Mouse (Mus musculus): Measurements from ENCODE around the gene Camsap2. TPM values are rescaled to one million over a fixed set of nuclear protein-coding genes. Genes with fewer than 3 reads are reported as not detected.

The Camsap2 gene
- polyA plus RNA-seq, 1 experiment from 2014 or later, result 8.6 TPM

GRCm38 (mm10) chr1:136244469-136244868 lies 101.4 kb downstream of the Camsap2 start:
- TF ChIP-seq CTCF (IDR thresholded peaks at IDR 0.05; ENCODE audit: low read depth), result no peak
- H3K9me3 ChIP-seq (replicated peaks; ENCODE audit: low read length), result no peaks in the 10 kb centered on the region
- no peak overlapping the region for H3K4me2 ChIP-seq (ENCODE audit: low read length)
- ATAC-seq (replicated peaks; ENCODE audit: low FRiP score, low read depth) (no peak), DNase-seq (ENCODE audit: low spot score) (no peak)
- no peak overlapping the region for H3K9ac ChIP-seq (ENCODE audit: low read depth, low read length)
- no peaks in the 10 kb centered on the region for H3K27me3 ChIP-seq (ENCODE audit: insufficient read depth, low read length)
- no peaks in the 10 kb centered on the region for H3K36me3 ChIP-seq (ENCODE audit: insufficient read depth, low read length)
- no peak overlapping the region for H3K4me3 ChIP-seq (replicated peaks; ENCODE audit: low read depth, low read length)
- H3K4me1 ChIP-seq (replicated peaks; ENCODE audit: insufficient read depth, low read length), result no peaks in the 10 kb centered on the region
- H3K27ac ChIP-seq, result no peak overlapping the region
- WGBS, result 80% methylated on average over 5 of the region's 5 CpGs

- no peak for TF ChIP-seq CTCF (IDR thresholded peaks at IDR 0.05; ENCODE audit: low read depth)
- no peak overlapping the region for H3K9ac ChIP-seq (ENCODE audit: low read depth, low read length)
- H3K4me2 ChIP-seq (ENCODE audit: low read length), result no peak overlapping the region
- 90% methylated on average over 7 of the region's 7 CpGs for WGBS
- no peak for ATAC-seq (replicated peaks; ENCODE audit: low FRiP score, low read depth)
- no peaks in the 10 kb centered on the region for H3K27me3 ChIP-seq (ENCODE audit: insufficient read depth, low read length)
- H3K9me3 ChIP-seq (replicated peaks; ENCODE audit: low read length), result no peaks in the 10 kb centered on the region
- no peak for DNase-seq (ENCODE audit: low spot score)
- H3K36me3 ChIP-seq (ENCODE audit: insufficient read depth, low read length), result no peaks in the 10 kb centered on the region
- no peak overlapping the region for H3K4me3 ChIP-seq (replicated peaks; ENCODE audit: low read depth, low read length)
- no peaks in the 10 kb centered on the region for H3K4me1 ChIP-seq (replicated peaks; ENCODE audit: insufficient read depth, low read length)
- H3K27ac ChIP-seq, result no peak overlapping the region
Measured at GRCm38 (mm10) chr1:136241801-136242200, 104.1 kb downstream of the Camsap2 start.

- H3K9ac ChIP-seq (ENCODE audit: low read depth, low read length), result no peak overlapping the region
- no peak for DNase-seq (ENCODE audit: low spot score)
- no peaks in the 10 kb centered on the region for H3K9me3 ChIP-seq (replicated peaks; ENCODE audit: low read length)
- H3K4me1 ChIP-seq (replicated peaks; ENCODE audit: insufficient read depth, low read length), result no peaks in the 10 kb centered on the region
- H3K27me3 ChIP-seq (ENCODE audit: insufficient read depth, low read length), result no peaks in the 10 kb centered on the region
- no peaks in the 10 kb centered on the region for H3K36me3 ChIP-seq (ENCODE audit: insufficient read depth, low read length)
- WGBS, result 91% methylated on average over 4 of the region's 4 CpGs
- no peak for ATAC-seq (replicated peaks; ENCODE audit: low FRiP score, low read depth)
- H3K4me3 ChIP-seq (replicated peaks; ENCODE audit: low read depth, low read length), result no peak overlapping the region
- H3K27ac ChIP-seq, result no peak overlapping the region
- H3K4me2 ChIP-seq (ENCODE audit: low read length), result no peak overlapping the region
- TF ChIP-seq CTCF (IDR thresholded peaks at IDR 0.05; ENCODE audit: low read depth), result no peak
Measured at GRCm38 (mm10) chr1:136238495-136238894, 107.4 kb downstream of the Camsap2 start.

- Histone ChIP-seq H3K9me3 (replicated peaks; ENCODE audit: low read length) (no peaks in the 10 kb centered on the region), H3K27ac (no peak overlapping the region; the same call in 1 of the 2 replicates), H3K36me3 (ENCODE audit: insufficient read depth, low read length) (no peaks in the 10 kb centered on the region), H3K9ac (ENCODE audit: low read depth, low read length) (peak overlapping the region; percentile 27; the same call in 1 of the 2 replicates), H3K4me1 (replicated peaks; ENCODE audit: insufficient read depth, low read length) (peaks cover 11% of the 10 kb centered on the region; the same call in 1 of the 2 replicates), H3K4me2 (ENCODE audit: low read length) (peak overlapping the region; percentile 82), H3K27me3 (ENCODE audit: insufficient read depth, low read length) (no peaks in the 10 kb centered on the region), H3K4me3 (replicated peaks; ENCODE audit: low read depth, low read length) (peak overlapping the region; percentile 54)
- TF ChIP-seq CTCF (IDR thresholded peaks at IDR 0.05; ENCODE audit: low read depth), result peak; percentile 65
- 5% methylated on average over 9 of the region's 9 CpGs for whole genome bisulfite sequencing
- ATAC-seq (replicated peaks; ENCODE audit: low FRiP score, low read depth) (no peak), DNase-seq (ENCODE audit: low spot score) (no peak)
Measured at GRCm38 (mm10) chr1:136234595-136235092, 111.3 kb downstream of the Camsap2 start.

GRCm38 (mm10) chr1:136233892-136234594 lies 111.9 kb downstream of the Camsap2 start, which contains the start of gene Inava:
Inava (minus strand) TSS chr1:136234264.
- Histone ChIP-seq H3K4me2 (ENCODE audit: low read length) (peak within 1 kb of the TSS; percentile 82), H3K27me3 (ENCODE audit: insufficient read depth, low read length) (no peaks in the 10 kb centered on the region), H3K27ac (peak within 1 kb of the TSS; percentile 28; the same call in 1 of the 2 replicates), H3K9me3 (replicated peaks; ENCODE audit: low read length) (no peaks in the 10 kb centered on the region), H3K4me3 (replicated peaks; ENCODE audit: low read depth, low read length) (peak within 1 kb of the TSS; percentile 54), H3K9ac (ENCODE audit: low read depth, low read length) (peak within 1 kb of the TSS; percentile 27), H3K36me3 (ENCODE audit: insufficient read depth, low read length) (no peaks in the 10 kb centered on the region), H3K4me1 (replicated peaks; ENCODE audit: insufficient read depth, low read length) (peaks cover 16% of the 10 kb centered on the region; the same call in 1 of the 2 replicates)
- WGBS, result 1% methylated on average over 51 of the region's 51 CpGs
- TF ChIP-seq CTCF (IDR thresholded peaks at IDR 0.05; ENCODE audit: low read depth), result no peak
- ATAC-seq (replicated peaks; ENCODE audit: low FRiP score, low read depth) (peak; percentile 77), DNase-seq (ENCODE audit: low spot score) (peak; percentile 77)

GRCm38 (mm10) chr1:136232986-136233790 lies 112.7 kb downstream of the Camsap2 start:
- no peaks in the 10 kb centered on the region for H3K9me3 ChIP-seq (replicated peaks; ENCODE audit: low read length)
- 2% methylated on average over 23 of the region's 23 CpGs for WGBS
- DNase-seq (ENCODE audit: low spot score) (peak; percentile 10), ATAC-seq (replicated peaks; ENCODE audit: low FRiP score, low read depth) (no peak)
- peak overlapping the region; percentile 54 for H3K4me3 ChIP-seq (replicated peaks; ENCODE audit: low read depth, low read length)
- no peaks in the 10 kb centered on the region for H3K36me3 ChIP-seq (ENCODE audit: insufficient read depth, low read length)
- TF ChIP-seq CTCF (IDR thresholded peaks at IDR 0.05; ENCODE audit: low read depth), result no peak
- H3K27ac ChIP-seq, result no peak overlapping the region
- H3K4me1 ChIP-seq (replicated peaks; ENCODE audit: insufficient read depth, low read length), result peaks cover 24% of the 10 kb centered on the region; the same call in 1 of the 2 replicates
- peak overlapping the region; percentile 27 for H3K9ac ChIP-seq (ENCODE audit: low read depth, low read length)
- H3K27me3 ChIP-seq (ENCODE audit: insufficient read depth, low read length), result no peaks in the 10 kb centered on the region
- H3K4me2 ChIP-seq (ENCODE audit: low read length), result peak overlapping the region; percentile 82
